Mouse (Mus musculus) heart, adult 10 weeks (tissue): ENCODE measurements around the gene Ackr2. TPM values are rescaled to one million over a fixed set of nuclear protein-coding genes. Genes with fewer than 3 reads are reported as not detected.

Experiments used
- polyA plus RNA-seq: library from polyadenylated mRNA; stranded (reverse); fragments of 350-450 nt; fragmentation: Illumina TruSeq; extraction: RNeasy Lipid Tissue Mini Kit (QIAGEN cat#74804); gene quantifications from one replicate; pipeline ENCODE4 v1.2.3, GENCODE M21; 2014; ENCODE audit warnings: low read depth, low replicate concordance

Ackr2 gene
- 1.5 TPM for polyA plus RNA-seq

GRCm38 (mm10) chr9:121898245-121898644 lies at the start of gene Ackr2:
Gene Ackr2, plus strand, starts transcription at chr9:121898355.

GRCm38 (mm10) chr9:121858153-121858488 lies 40.0 kb upstream of the Ackr2 start, which contains the start of gene Higd1a:
Gene Higd1a, minus strand, starts transcription at chr9:121858362.

GRCm38 (mm10) chr9:121916102-121916501 lies 17.9 kb downstream of the Ackr2 start, which contains the start of gene Cyp8b1:
Gene Cyp8b1, minus strand, starts transcription at chr9:121916305.

GRCm38 (mm10) chr9:121950418-121951113 lies 52.4 kb downstream of the Ackr2 start, which contains the start of gene Fam198a:
Gene Fam198a, plus strand, starts transcription at chr9:121950988.

Other genes starting within 250 kb of the Ackr2 start
- 5.1 TPM for gene Sec22c, start 192.9 kb upstream of the Ackr2 start, polyA plus RNA-seq
- 186 TPM for gene Ss18l2, start 188.0 kb upstream of the Ackr2 start, polyA plus RNA-seq
- 41.3 TPM for gene Nktr, start 179.2 kb upstream of the Ackr2 start, polyA plus RNA-seq
- gene Zfp651, start 139.0 kb upstream of the Ackr2 start, polyA plus RNA-seq = 83.0 TPM
- gene Klhl40, start 120.7 kb upstream of the Ackr2 start, polyA plus RNA-seq = 19.7 TPM
- gene Hhatl, start 105.8 kb upstream of the Ackr2 start, polyA plus RNA-seq = 107 TPM
- gene Ccdc13, start 58.9 kb upstream of the Ackr2 start, polyA plus RNA-seq = not detected
- gene Higd1a, start 40.0 kb upstream of the Ackr2 start, polyA plus RNA-seq = 215 TPM
- gene Cyp8b1, start 17.9 kb downstream of the Ackr2 start, polyA plus RNA-seq = not detected
- gene Fam198a, start 52.6 kb downstream of the Ackr2 start, polyA plus RNA-seq = 0.97 TPM
- gene Pomgnt2, start 98.8 kb downstream of the Ackr2 start, polyA plus RNA-seq = 14.0 TPM
- 82.2 TPM for gene Snrk, start 218.9 kb downstream of the Ackr2 start, polyA plus RNA-seq